Mouse (Mus musculus) intestine, embryonic 15.5 days (tissue): ENCODE measurements around the gene Sgip1. TPM values are rescaled to one million over a fixed set of nuclear protein-coding genes. Genes with fewer than 3 reads are reported as not detected.

Experiments used
- ATAC-seq: fragments of 200-750 bp; cut with Nextera tagmentation; 2 replicates; pipeline ENCODE4 v1.8.0; 2017; ENCODE audit warnings: moderate TSS enrichment, moderate library complexity
- H3K27ac ChIP-seq: fragments of 300-500 bp; sonication (generic); 2 replicates; pipeline ENCODE4 v1.5.1; 2015; ENCODE audit warnings: mild to moderate bottlenecking, inconsistent platforms
- H3K27me3 ChIP-seq: fragments of 300-500 bp; sonication (generic); replicated peaks from 2 replicates; pipeline ENCODE4 v1.6.1; 2015; ENCODE audit warnings: inconsistent platforms
- H3K36me3 ChIP-seq: fragments of 300-500 bp; sonication (generic); 2 replicates; pipeline ENCODE4 v1.6.1; 2015; ENCODE audit warnings: inconsistent platforms
- H3K4me1 ChIP-seq: fragments of 300-500 bp; sonication (generic); replicated peaks from 2 replicates; pipeline ENCODE4 v1.6.1; 2015; ENCODE audit warnings: inconsistent platforms
- H3K4me2 ChIP-seq: fragments of 300-500 bp; sonication (generic); replicated peaks from 2 replicates; pipeline ENCODE4 v1.6.1; 2015; ENCODE audit warnings: mild to moderate bottlenecking, inconsistent platforms
- H3K4me3 ChIP-seq: fragments of 300-500 bp; sonication (generic); replicated peaks from 2 replicates; pipeline ENCODE4 v1.5.1; 2015; ENCODE audit warnings: inconsistent platforms
- H3K9ac ChIP-seq: fragments of 300-500 bp; sonication (generic); 2 replicates; pipeline ENCODE4 v1.6.1; 2015; ENCODE audit warnings: inconsistent platforms
- H3K9me3 ChIP-seq: fragments of 300-500 bp; sonication (generic); 2 replicates; pipeline ENCODE4 v1.6.1; 2016; ENCODE audit warnings: inconsistent platforms
- WGBS: fragments of 180-500 bp; shearing (Covaris S2); methylation state at CpG from one replicate; pipeline ENCODE4 v1.1.7; 2015; 5-methylcytosine and 5-hydroxymethylcytosine counted together
- polyA plus RNA-seq: library from polyadenylated mRNA; unstranded; fragments of >200 nt; fragmentation: Nextera tagmentation; extraction: Ambion mirVana; gene quantifications from 2 replicates; pipeline ENCODE4 v1.2.1, GENCODE M21; 2015

Sgip1 gene
- polyA plus RNA-seq, 1 experiment from 2014 or later: 9.9 TPM

- no peaks in the 10 kb centered on the region for H3K36me3 ChIP-seq
Observed at GRCm38 (mm10) chr4:102990595-102991340, 249.7 kb downstream of the Sgip1 start.

GRCm38 (mm10) chr4:102991685-102992084, 250.6 kb downstream of the Sgip1 start:
- ATAC-seq: no peak
- Histone ChIP-seq H3K9ac (no peak overlapping the region), H3K27me3 (no peaks in the 10 kb centered on the region), H3K9me3 (no peaks in the 10 kb centered on the region), H3K4me2 (no peak overlapping the region), H3K4me3 (no peak overlapping the region), H3K27ac (no peak overlapping the region), H3K36me3 (no peaks in the 10 kb centered on the region), H3K4me1 (no peaks in the 10 kb centered on the region)
- 90% methylated on average over 3 of the region's 3 CpGs for WGBS

More at GRCm38 (mm10) chr4:102990595-102991340, 249.7 kb downstream of the Sgip1 start:
- Histone ChIP-seq H3K4me1 (no peaks in the 10 kb centered on the region), H3K4me2 (no peak overlapping the region), H3K27me3 (no peaks in the 10 kb centered on the region), H3K9me3 (no peaks in the 10 kb centered on the region), H3K4me3 (no peak overlapping the region), H3K27ac (no peak overlapping the region), H3K9ac (no peak overlapping the region)
- WGBS: 84% methylated on average over 11 of the region's 11 CpGs
- ATAC-seq: no peak

- 88% methylated on average over 4 of the region's 4 CpGs for WGBS
- no peak overlapping the region for H3K9ac ChIP-seq
- H3K4me2 ChIP-seq: no peak overlapping the region
- no peaks in the 10 kb centered on the region for H3K27me3 ChIP-seq
- no peaks in the 10 kb centered on the region for H3K36me3 ChIP-seq
- H3K27ac ChIP-seq: no peak overlapping the region
- H3K4me1 ChIP-seq: 0 out of 2 replicates have a peak, but pooled peaks cover 2% of the 10 kb centered on the region
- no peak for ATAC-seq
- H3K4me3 ChIP-seq: no peak overlapping the region
- H3K9me3 ChIP-seq: no peaks in the 10 kb centered on the region
Observed at GRCm38 (mm10) chr4:103004681-103005080, 263.6 kb downstream of the Sgip1 start.

GRCm38 (mm10) chr4:103005190-103005945, 264.3 kb downstream of the Sgip1 start:
- no peaks in the 10 kb centered on the region for H3K36me3 ChIP-seq
- H3K27me3 ChIP-seq: no peaks in the 10 kb centered on the region
- WGBS: 64% methylated on average over 15 of the region's 15 CpGs
- H3K27ac ChIP-seq: no peak overlapping the region
- 0 out of 2 replicates have a peak, but pooled peaks cover 2% of the 10 kb centered on the region for H3K4me1 ChIP-seq
- no peak overlapping the region for H3K4me3 ChIP-seq
- H3K4me2 ChIP-seq: no peak overlapping the region
- no peak for ATAC-seq
- H3K9ac ChIP-seq: no peak overlapping the region
- H3K9me3 ChIP-seq: no peaks in the 10 kb centered on the region

GRCm38 (mm10) chr4:103006266-103006665, 265.2 kb downstream of the Sgip1 start:
- no peak overlapping the region for H3K9ac ChIP-seq
- H3K27me3 ChIP-seq: no peaks in the 10 kb centered on the region
- H3K4me3 ChIP-seq: no peak overlapping the region
- no peak for ATAC-seq
- no peaks in the 10 kb centered on the region for H3K9me3 ChIP-seq
- H3K4me1 ChIP-seq: 0 out of 2 replicates have a peak, but pooled peaks cover 2% of the 10 kb centered on the region
- 82% methylated on average over 5 of the region's 5 CpGs for WGBS
- H3K36me3 ChIP-seq: no peaks in the 10 kb centered on the region
- no peak overlapping the region for H3K27ac ChIP-seq
- no peak overlapping the region for H3K4me2 ChIP-seq

- H3K9me3 ChIP-seq: no peaks in the 10 kb centered on the region
- no peaks in the 10 kb centered on the region for H3K36me3 ChIP-seq
- H3K4me2 ChIP-seq: no peak overlapping the region
- H3K4me3 ChIP-seq: no peak overlapping the region
- 0 out of 2 replicates have a peak, but pooled peaks cover 2% of the 10 kb centered on the region for H3K4me1 ChIP-seq
- H3K27ac ChIP-seq: no peak overlapping the region
- WGBS: 22% methylated on average over 4 of the region's 4 CpGs
- no peaks in the 10 kb centered on the region for H3K27me3 ChIP-seq
- H3K9ac ChIP-seq: no peak overlapping the region
- ATAC-seq: peak; percentile 12; the same call in 1 of the 2 replicates
Observed at GRCm38 (mm10) chr4:103006943-103007418, 265.9 kb downstream of the Sgip1 start.

GRCm38 (mm10) chr4:103010734-103011133, 269.6 kb downstream of the Sgip1 start:
- 86% methylated on average over 4 of the region's 4 CpGs for WGBS

GRCm38 (mm10) chr4:103011823-103012222, 270.7 kb downstream of the Sgip1 start:
- Histone ChIP-seq H3K9ac (no peak overlapping the region), H3K36me3 (no peaks in the 10 kb centered on the region), H3K27me3 (no peaks in the 10 kb centered on the region), H3K4me1 (0 out of 2 replicates have a peak, but pooled peaks cover 6% of the 10 kb centered on the region), H3K4me2 (no peak overlapping the region), H3K4me3 (no peak overlapping the region), H3K27ac (no peak overlapping the region), H3K9me3 (no peaks in the 10 kb centered on the region)
- 35% methylated on average over 7 of the region's 7 CpGs for WGBS
- ATAC-seq: no peak

More at GRCm38 (mm10) chr4:103010734-103011133, 269.6 kb downstream of the Sgip1 start:
- Histone ChIP-seq H3K4me1 (0 out of 2 replicates have a peak, but pooled peaks cover 6% of the 10 kb centered on the region), H3K36me3 (no peaks in the 10 kb centered on the region), H3K9me3 (no peaks in the 10 kb centered on the region), H3K4me2 (no peak overlapping the region), H3K4me3 (no peak overlapping the region), H3K27ac (no peak overlapping the region), H3K27me3 (no peaks in the 10 kb centered on the region), H3K9ac (no peak overlapping the region)
- no peak for ATAC-seq

GRCm38 (mm10) chr4:103013490-103013889, 272.4 kb downstream of the Sgip1 start:
- Histone ChIP-seq H3K4me3 (no peak overlapping the region), H3K4me1 (0 out of 2 replicates have a peak, but pooled peaks cover 3% of the 10 kb centered on the region), H3K27me3 (no peaks in the 10 kb centered on the region), H3K27ac (no peak overlapping the region), H3K9me3 (no peaks in the 10 kb centered on the region), H3K4me2 (peak overlapping the region; percentile 41), H3K9ac (no peak overlapping the region), H3K36me3 (no peaks in the 10 kb centered on the region)
- 17% methylated on average over 4 of the region's 4 CpGs for WGBS
- ATAC-seq: no peak

Other genes with a start within 250 kb of the Sgip1 start
- 0.51 and 0.58 TPM in 2 replicates for gene Tctex1d1, start 237.3 kb downstream of the Sgip1 start, polyA plus RNA-seq